Mouse (Mus musculus): ENCODE data around the gene Soat2.

DNA sequence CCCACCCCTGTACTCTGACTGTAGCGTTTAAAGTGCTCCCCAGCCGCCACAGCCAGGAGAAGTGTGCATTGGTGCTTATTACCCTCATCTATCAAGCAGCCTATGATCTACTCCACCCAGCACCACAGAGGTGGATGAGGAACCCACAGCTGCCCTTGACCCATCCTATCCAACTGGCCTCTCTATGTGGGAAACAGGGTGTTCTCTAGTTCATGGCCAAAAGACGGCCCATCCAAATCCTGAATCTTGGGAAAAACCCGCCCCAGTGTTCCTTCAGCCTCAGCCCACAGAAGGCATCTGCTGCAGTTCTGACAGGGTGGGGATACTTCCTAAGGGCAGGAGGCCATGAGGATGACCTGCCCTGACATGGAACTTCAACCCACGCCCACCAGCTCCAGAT is 29.8 kb upstream of the Soat2 start:
- TF ChIP-seq CTCF (IDR thresholded peaks at IDR 0.05; ENCODE audit: borderline replicate concordance, control insufficient read depth, extremely low read depth, insufficient read depth, low read length, poor library complexity) (no peak), POLR2A (IDR thresholded peaks at IDR 0.05; ENCODE audit: control insufficient read depth, extremely low read depth, insufficient read depth, low read length, poor library complexity) (no peak)
